Mouse (Mus musculus) hindbrain, postnatal 0 days (tissue): ENCODE data around the gene Txnrd2. TPM values are rescaled to one million over a fixed set of nuclear protein-coding genes. Genes with fewer than 3 reads are reported as not detected.

Experiments used
- ATAC-seq: fragments of 200-750 bp; cut with Nextera tagmentation; 2 replicates; pipeline ENCODE4 v1.8.0; 2017; ENCODE audit warnings: mild to moderate bottlenecking, moderate TSS enrichment, moderate library complexity
- DNase-seq: peaks from one replicate; pipeline ENCODE4 v3.0.0-alpha.2; 2015; ENCODE audit warnings: low spot score
- H3K27ac ChIP-seq: fragments of 300-500 bp; sonication (generic); 2 replicates; pipeline ENCODE4 v1.5.1; 2014; ENCODE audit warnings: mild to moderate bottlenecking
- H3K27me3 ChIP-seq: fragments of 300-500 bp; sonication (generic); 2 replicates; pipeline ENCODE4 v1.6.1; 2014; ENCODE audit warnings: low read length, mixed read lengths; ENCODE audit not compliant: insufficient read depth
- H3K36me3 ChIP-seq: fragments of 300-500 bp; sonication (generic); 2 replicates; pipeline ENCODE4 v1.6.1; 2014; ENCODE audit warnings: low read length, mixed read lengths; ENCODE audit not compliant: insufficient read depth
- H3K4me1 ChIP-seq: fragments of 300-500 bp; sonication (generic); 2 replicates; pipeline ENCODE4 v1.6.1; 2014; ENCODE audit warnings: antibody characterized with exemption, low read length, mixed read lengths; ENCODE audit not compliant: insufficient read depth
- H3K4me2 ChIP-seq: fragments of 300-500 bp; sonication (generic); 2 replicates; pipeline ENCODE4 v1.6.1; 2014; ENCODE audit warnings: low read depth, mild to moderate bottlenecking, low read length, moderate library complexity, mixed read lengths
- H3K4me3 ChIP-seq: fragments of 300-500 bp; sonication (generic); 2 replicates; pipeline ENCODE4 v1.5.1; 2014; ENCODE audit warnings: low read length
- H3K9ac ChIP-seq: fragments of 300-500 bp; sonication (generic); replicated peaks from 2 replicates; pipeline ENCODE4 v1.6.1; 2014; ENCODE audit warnings: mild to moderate bottlenecking, low read length, moderate library complexity, mixed read lengths
- H3K9me3 ChIP-seq: fragments of 300-500 bp; sonication (generic); 2 replicates; pipeline ENCODE4 v1.6.1; 2016; ENCODE audit warnings: low read length, mixed read lengths
- CTCF ChIP-seq: IDR thresholded peaks from 2 replicates; pipeline ENCODE4 v1.5.1; 2016; ENCODE audit warnings: antibody characterized with exemption, control low read depth, low read depth
- WGBS: fragments of 180-500 bp; shearing (Covaris S2); extraction: QIAGEN DNeasy Blood & Tissue Kit; methylation state at CpG from one replicate; pipeline ENCODE4 v1.1.7; 2014; 5-methylcytosine and 5-hydroxymethylcytosine counted together
- polyA plus RNA-seq: library from polyadenylated mRNA; unstranded; fragments of >200 nt; fragmentation: Nextera tagmentation; extraction: Ambion mirVana; gene quantifications from 2 replicates; pipeline ENCODE4 v1.2.1, GENCODE M21; 2015
- total RNA-seq: library from RNA; depleted of rRNA; stranded (reverse); fragments of >200 nt; gene quantifications from 2 replicates; pipeline ENCODE4 v1.2.3, GENCODE M21; 2014

The Txnrd2 gene
- total and polyA plus RNA-seq, 2 experiments from 2014 or later = 23.1 to 41.8 TPM

- H3K27ac ChIP-seq = no peak overlapping the region
- WGBS = 84% methylated on average over 7 of the region's 7 CpGs
- H3K9ac ChIP-seq = no peak overlapping the region
- ATAC-seq (no peak), DNase-seq (no peak)
- H3K4me2 ChIP-seq = no peak overlapping the region
- no peak overlapping the region for H3K4me3 ChIP-seq
- H3K9me3 ChIP-seq = no peaks in the 10 kb centered on the region
- no peaks in the 10 kb centered on the region for H3K27me3 ChIP-seq
- TF ChIP-seq CTCF = no peak
- H3K4me1 ChIP-seq = peaks cover 15% of the 10 kb centered on the region
- H3K36me3 ChIP-seq = no peaks in the 10 kb centered on the region
Measured at GRCm38 (mm10) chr16:18428516-18429042, 2.4 kb downstream of the Txnrd2 start.

- Histone ChIP-seq H3K27me3 (no peaks in the 10 kb centered on the region), H3K9me3 (no peaks in the 10 kb centered on the region), H3K4me3 (no peak overlapping the region), H3K4me2 (no peak overlapping the region), H3K9ac (no peak overlapping the region), H3K4me1 (peaks cover 15% of the 10 kb centered on the region), H3K36me3 (no peaks in the 10 kb centered on the region), H3K27ac (no peak overlapping the region)
- 88% methylated on average over 8 of the region's 8 CpGs for WGBS
- TF ChIP-seq CTCF = no peak
- ATAC-seq (no peak), DNase-seq (no peak)
Measured at GRCm38 (mm10) chr16:18429641-18430040, 3.5 kb downstream of the Txnrd2 start.

- 85% methylated on average over 8 of the region's 8 CpGs for WGBS
- no peak for TF ChIP-seq CTCF
- H3K27me3 ChIP-seq = no peaks in the 10 kb centered on the region
Measured at GRCm38 (mm10) chr16:18430641-18431212, 4.5 kb downstream of the Txnrd2 start.

GRCm38 (mm10) chr16:18433341-18433920 is 7.2 kb downstream of the Txnrd2 start:
- H3K27ac ChIP-seq = no peak overlapping the region
- DNase-seq = no peak
- H3K9me3 ChIP-seq = no peaks in the 10 kb centered on the region
- H3K27me3 ChIP-seq = no peaks in the 10 kb centered on the region
- no peak for ATAC-seq
- 0 out of 2 replicates have a peak, but pooled peaks cover 4% of the 10 kb centered on the region for H3K36me3 ChIP-seq
- whole genome bisulfite sequencing = 93% methylated on average over 5 of the region's 5 CpGs
- no peak overlapping the region for H3K9ac ChIP-seq
- no peak overlapping the region for H3K4me2 ChIP-seq
- H3K4me3 ChIP-seq = no peak overlapping the region
- TF ChIP-seq CTCF = no peak
- no peaks in the 10 kb centered on the region for H3K4me1 ChIP-seq

More at GRCm38 (mm10) chr16:18430641-18431212, 4.5 kb downstream of the Txnrd2 start:
- ATAC-seq (no peak), DNase-seq (no peak)
- no peak overlapping the region for H3K4me3 ChIP-seq
- H3K9ac ChIP-seq = no peak overlapping the region
- peaks cover 8% of the 10 kb centered on the region for H3K4me1 ChIP-seq
- no peaks in the 10 kb centered on the region for H3K36me3 ChIP-seq
- no peaks in the 10 kb centered on the region for H3K9me3 ChIP-seq
- H3K4me2 ChIP-seq = no peak overlapping the region
- no peak overlapping the region for H3K27ac ChIP-seq

- no peaks in the 10 kb centered on the region for H3K9me3 ChIP-seq
- no peak for TF ChIP-seq CTCF
- H3K27ac ChIP-seq = no peak overlapping the region
- no peaks in the 10 kb centered on the region for H3K27me3 ChIP-seq
- no peak overlapping the region for H3K9ac ChIP-seq
- no peak for DNase-seq
- no peaks in the 10 kb centered on the region for H3K4me1 ChIP-seq
- H3K4me2 ChIP-seq = no peak overlapping the region
- peaks cover 8% of the 10 kb centered on the region; the same call in 1 of the 2 replicates for H3K36me3 ChIP-seq
- WGBS = 84% methylated on average over 6 of the region's 6 CpGs
- no peak for ATAC-seq
- H3K4me3 ChIP-seq = no peak overlapping the region
Measured at GRCm38 (mm10) chr16:18436128-18436527, 9.9 kb downstream of the Txnrd2 start.

GRCm38 (mm10) chr16:18443385-18443841 is 17.2 kb downstream of the Txnrd2 start:
- DNase-seq (peak; percentile 96), ATAC-seq (peak; percentile 87)
- TF ChIP-seq CTCF = peak; percentile 100
- Histone ChIP-seq H3K4me3 (no peak overlapping the region), H3K27ac (no peak overlapping the region), H3K27me3 (no peaks in the 10 kb centered on the region), H3K9ac (no peak overlapping the region), H3K4me1 (no peaks in the 10 kb centered on the region), H3K9me3 (no peaks in the 10 kb centered on the region), H3K4me2 (no peak overlapping the region), H3K36me3 (peaks cover 8% of the 10 kb centered on the region)
- WGBS = 19% methylated on average over 8 of the region's 8 CpGs

- ATAC-seq = no peak
- no peak for TF ChIP-seq CTCF
- Histone ChIP-seq H3K9ac (no peak overlapping the region), H3K4me1 (0 out of 2 replicates have a peak, but pooled peaks cover 4% of the 10 kb centered on the region), H3K9me3 (no peaks in the 10 kb centered on the region), H3K27me3 (no peaks in the 10 kb centered on the region), H3K4me2 (no peak overlapping the region), H3K36me3 (no peaks in the 10 kb centered on the region), H3K27ac (no peak overlapping the region), H3K4me3 (no peak overlapping the region)
- no peak for DNase-seq
Measured at GRCm38 (mm10) chr16:18447243-18447642, 21.1 kb downstream of the Txnrd2 start.
